Mouse (Mus musculus) bone marrow macrophage, adult 2 months (primary cell): ENCODE measurements around the gene Lyve1.

Experiments
- CTCF ChIP-seq: IDR thresholded peaks from 2 replicates; pipeline ENCODE4 v1.5.1; 2012; ENCODE audit warnings: low read depth, mild to moderate bottlenecking, low read length, moderate library complexity
- POLR2A ChIP-seq: IDR thresholded peaks from 2 replicates; pipeline ENCODE4 v1.6.1; 2012; ENCODE audit warnings: mild to moderate bottlenecking, low read depth, low read length, borderline replicate concordance

- no peak for TF ChIP-seq POLR2A
- no peak for TF ChIP-seq CTCF
Observed at GRCm38 (mm10) chr7:110867116-110867515, 4.1 kb upstream of the Lyve1 start.
